Mouse (Mus musculus) adrenal gland, adult (tissue): ENCODE measurements around the gene Bola1.
A peak's percentile ranks its signal among the peaks of the same experiment; 100 is the strongest.

Experiments used
- DNase-seq, 2 experiments: peaks; one replicate each; pipeline ENCODE4 v3.0.0; 2022 to 2023; ENCODE audit warnings: low spot score in 1 of 2; ENCODE audit not compliant: inconsistent age in 2 of 2

Bola1 gene

DNA sequence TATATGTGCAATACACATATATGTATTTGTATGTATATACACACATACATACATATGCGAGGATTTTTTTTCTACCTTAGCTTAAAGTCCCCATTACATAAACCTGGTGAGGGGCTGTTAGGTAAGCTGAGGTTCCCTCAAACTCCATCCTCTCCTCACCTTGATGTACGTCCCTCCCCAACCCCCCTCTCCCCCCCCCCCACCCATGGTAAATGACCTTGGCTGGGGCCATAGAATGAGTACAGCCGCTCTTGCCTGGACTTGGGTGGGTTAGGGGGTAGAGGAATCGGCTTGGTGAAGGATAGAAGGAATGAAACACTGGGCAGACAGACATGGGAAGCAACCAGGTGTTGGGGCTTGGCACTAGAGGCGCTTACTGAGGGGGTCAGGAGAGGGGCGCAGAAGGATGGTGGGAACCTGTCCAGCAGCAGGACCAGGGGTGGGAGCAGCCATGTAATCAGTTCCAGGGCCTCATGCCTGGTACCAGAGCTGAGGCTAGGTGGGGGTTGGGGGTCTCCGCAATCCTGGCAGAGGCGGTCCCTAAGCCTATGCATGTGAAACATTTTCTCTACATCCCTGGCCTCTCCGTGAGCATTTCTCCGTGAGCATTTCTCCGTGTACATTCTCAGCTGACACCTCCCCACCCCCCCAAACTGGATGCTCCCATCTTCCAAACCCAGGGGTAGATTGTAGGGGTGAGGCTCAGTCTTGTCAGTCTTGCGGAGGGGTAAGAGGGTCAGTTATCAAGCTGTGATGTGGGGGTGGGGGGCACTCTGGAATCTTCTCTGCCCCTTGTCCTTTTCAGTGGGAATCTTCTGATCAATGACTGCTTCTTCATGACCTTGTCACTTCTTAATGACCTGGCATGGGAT is 37.8 kb downstream of the Bola1 start:
- DNase-seq, result no peak

GRCm38 (mm10) chr3:96180727-96181477 is 38.6 kb downstream of the Bola1 start, which contains the start of gene Sv2a:
Gene Sv2a, plus strand, starts transcription at chr3:96181151.
- DNase-seq, result peak; percentile 44 to 72

DNA sequence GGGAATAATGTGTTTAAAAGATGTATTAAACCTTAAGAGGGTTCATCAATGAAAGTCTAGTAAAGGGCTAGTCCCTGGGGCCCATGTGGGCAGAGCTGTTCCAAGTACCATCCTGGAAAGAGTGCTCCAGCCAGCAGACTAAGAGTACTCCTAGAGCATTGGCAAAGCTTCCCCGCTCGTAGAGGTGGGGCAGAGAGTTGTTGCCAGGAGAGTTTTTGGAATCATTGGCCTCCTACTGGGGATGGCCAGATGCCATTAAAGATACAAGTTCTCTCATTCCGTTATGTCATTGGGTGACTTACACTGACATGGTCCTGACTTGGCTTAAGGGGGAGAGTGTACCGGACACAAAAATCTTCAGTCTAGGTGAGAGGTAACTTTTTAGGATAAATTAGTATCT is 40.0 kb downstream of the Bola1 start:
- DNase-seq, result peak; percentile 35 to 73

DNA sequence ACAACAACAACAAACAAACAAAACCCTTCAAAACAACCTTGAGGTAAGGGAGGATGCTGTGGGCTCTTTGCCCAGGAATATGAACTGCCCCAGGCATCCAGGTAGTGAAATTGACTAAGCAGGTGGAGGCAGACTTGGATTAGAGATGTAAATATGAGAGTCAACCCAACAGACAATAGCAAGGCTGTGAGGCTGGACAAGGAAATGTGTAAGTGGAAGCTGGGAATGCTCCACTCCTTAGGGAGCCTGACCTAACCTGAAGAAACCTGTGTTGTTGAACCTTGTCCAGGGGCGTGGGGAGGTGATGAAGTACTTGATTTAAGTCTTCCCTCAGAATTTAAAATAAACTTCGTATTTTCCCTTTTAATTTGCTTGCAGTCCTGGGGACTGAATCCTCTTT is 40.6 kb downstream of the Bola1 start:
- DNase-seq, result no peak

GRCm38 (mm10) chr3:96178427-96178826 is 41.1 kb downstream of the Bola1 start:
- DNase-seq, result no peak

GRCm38 (mm10) chr3:96175251-96175650 is 44.3 kb downstream of the Bola1 start:
- DNase-seq, result no peak

- DNase-seq, result peak in 1 of 2 experiments; percentile 40
These were observed 45.5 kb downstream of the Bola1 start for GRCm38 (mm10) chr3:96174042-96174441.

- DNase-seq, result no peak
These were observed 46.3 kb downstream of the Bola1 start for GRCm38 (mm10) chr3:96173185-96173584.

- DNase-seq, result peak; percentile 87 to 96
These were observed 47.0 kb downstream of the Bola1 start, which contains the start of gene Sf3b4 for GRCm38 (mm10) chr3:96172197-96173178. Gene Sf3b4, plus strand, starts transcription at chr3:96172332.

- no peak for DNase-seq
These were observed 47.8 kb downstream of the Bola1 start for GRCm38 (mm10) chr3:96171583-96172196.

- DNase-seq, result peak in 1 of 2 experiments; percentile 76
These were observed 48.4 kb downstream of the Bola1 start for GRCm38 (mm10) chr3:96170976-96171545.

- peak; percentile 64 to 84 for DNase-seq
These were observed 49.2 kb downstream of the Bola1 start for GRCm38 (mm10) chr3:96170276-96170675.

GRCm38 (mm10) chr3:96168466-96169158 is 50.9 kb downstream of the Bola1 start:
- DNase-seq, result no peak

GRCm38 (mm10) chr3:96163040-96163439 is 56.5 kb downstream of the Bola1 start:
- DNase-seq, result peak in 1 of 2 experiments; percentile 52

DNA sequence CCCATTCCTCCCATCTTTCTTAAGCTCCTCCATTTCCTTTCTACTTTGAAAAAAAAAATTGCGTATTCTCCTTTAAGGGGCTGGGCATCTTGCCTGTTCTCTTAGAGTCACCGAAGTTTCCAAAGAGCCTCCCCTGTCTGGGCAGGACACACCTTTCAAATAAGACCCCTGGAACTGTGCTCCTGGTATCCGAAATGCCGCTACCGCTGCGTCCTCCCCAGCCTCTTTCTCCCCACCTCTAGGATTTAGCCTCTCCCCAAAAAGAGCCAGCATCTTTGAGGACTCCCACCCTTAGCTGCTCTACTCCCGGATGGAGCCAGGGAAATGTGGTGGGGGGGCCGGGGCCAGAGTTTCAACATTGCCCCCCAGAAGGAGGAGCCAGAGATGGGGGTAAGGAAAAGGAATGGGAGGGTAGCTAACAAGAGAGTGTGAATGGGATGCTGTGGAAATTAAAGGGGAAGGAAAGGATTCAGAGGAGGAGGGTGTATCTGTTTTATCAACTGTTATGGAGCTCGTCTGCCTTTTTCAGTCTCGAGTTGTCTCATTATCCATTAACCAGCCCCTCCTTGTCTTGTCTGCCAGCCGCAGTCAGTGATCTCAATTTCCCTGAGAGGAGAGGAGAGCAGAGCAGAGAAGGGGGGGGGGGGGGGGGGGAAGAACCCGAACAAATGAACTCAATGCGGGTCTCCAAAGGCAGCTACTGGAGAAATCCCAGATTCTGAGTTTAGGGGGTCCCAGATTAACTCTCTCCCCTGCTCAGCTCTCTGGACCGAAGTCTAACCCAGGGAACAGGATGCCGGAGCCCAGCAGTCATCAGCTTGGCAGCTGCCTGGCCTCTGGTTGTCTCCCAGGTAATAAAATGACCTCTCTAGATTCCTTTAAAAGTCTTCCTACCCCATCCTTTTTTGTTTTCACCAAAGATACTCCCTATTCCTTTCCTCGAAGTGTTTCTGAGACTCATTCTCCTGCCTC is 57.4 kb downstream of the Bola1 start, which contains the start of gene Mtmr11:
TSS of gene Mtmr11 (plus strand) at position 136 of the 972 bp plus-strand sequence.
- DNase-seq, result peak; percentile 55 to 87

- DNase-seq, result peak; percentile 88 to 94
These were observed 58.5 kb downstream of the Bola1 start for GRCm38 (mm10) chr3:96160803-96161516.

- DNase-seq, result peak; percentile 87 to 95
These were observed 59.2 kb downstream of the Bola1 start for GRCm38 (mm10) chr3:96160222-96160802.
